Mouse (Mus musculus) forebrain, embryonic 10.5 days (tissue): ENCODE data around the gene Acadvl. TPM values are rescaled to one million over a fixed set of nuclear protein-coding genes. Genes with fewer than 3 reads are reported as not detected.
A peak's percentile ranks its signal among the peaks of the same experiment; 100 is the strongest.

Experiments used
- DNase-seq: peaks from one replicate; pipeline ENCODE4 v3.0.0-alpha.2; 2017; ENCODE audit warnings: low spot score; ENCODE audit errors: extremely low spot score
- H3K27ac ChIP-seq: fragments of 300-500 bp; sonication (generic); 2 replicates; pipeline ENCODE4 v1.5.1; 2016; ENCODE audit warnings: mild to moderate bottlenecking
- H3K27me3 ChIP-seq: fragments of 300-500 bp; sonication (generic); 2 replicates; pipeline ENCODE4 v1.6.1; 2016; ENCODE audit warnings: mild to moderate bottlenecking; ENCODE audit not compliant: poor library complexity, severe bottlenecking
- H3K36me3 ChIP-seq: fragments of 300-500 bp; sonication (generic); replicated peaks from 2 replicates; pipeline ENCODE4 v1.6.1; 2016; ENCODE audit warnings: mild to moderate bottlenecking, moderate library complexity
- H3K4me1 ChIP-seq: fragments of 300-500 bp; sonication (generic); 2 replicates; pipeline ENCODE4 v1.6.1; 2016
- H3K4me3 ChIP-seq: fragments of 300-500 bp; sonication (generic); 2 replicates; pipeline ENCODE4 v1.5.1; 2016; ENCODE audit warnings: mild to moderate bottlenecking, moderate library complexity
- H3K9me3 ChIP-seq: fragments of 300-500 bp; sonication (generic); 2 replicates; pipeline ENCODE4 v1.6.1; 2016; ENCODE audit warnings: mild to moderate bottlenecking, moderate library complexity
- WGBS: fragments of 180-500 bp; shearing (Covaris S2); methylation state at CpG from one replicate; pipeline ENCODE4 v1.1.7; 2016; 5-methylcytosine and 5-hydroxymethylcytosine counted together
- polyA plus RNA-seq: library from polyadenylated mRNA; unstranded; fragments of >200 nt; fragmentation: Nextera tagmentation; extraction: Ambion mirVana; gene quantifications from 2 replicates; pipeline ENCODE4 v1.2.1, GENCODE M21; 2016

Gene Acadvl
- polyA plus RNA-seq, 1 experiment from 2014 or later, result 44.1 TPM

GRCm38 (mm10) chr11:69995391-69995960 is 19.7 kb downstream of the Acadvl start, which contains the start of gene Phf23:
Gene Phf23, plus strand, starts transcription at chr11:69995777.
- Histone ChIP-seq H3K27ac (peak within 1 kb of the TSS; percentile 99), H3K36me3 (peaks cover 48% of the 10 kb centered on the region), H3K9me3 (no peaks in the 10 kb centered on the region), H3K27me3 (no peaks in the 10 kb centered on the region), H3K4me3 (peak within 1 kb of the TSS; percentile 76), H3K4me1 (peaks cover 47% of the 10 kb centered on the region)
- peak; percentile 99 for DNase-seq
- WGBS, result under 1% methylated on average over 36 of the region's 36 CpGs

GRCm38 (mm10) chr11:69994401-69995090 is 20.7 kb downstream of the Acadvl start:
- H3K4me3 ChIP-seq, result peak overlapping the region; percentile 76
- no peaks in the 10 kb centered on the region for H3K9me3 ChIP-seq
- H3K27ac ChIP-seq, result no peak overlapping the region
- no peak for DNase-seq
- H3K4me1 ChIP-seq, result peaks cover 47% of the 10 kb centered on the region
- peaks cover 48% of the 10 kb centered on the region for H3K36me3 ChIP-seq
- 88% methylated on average over 11 of the region's 11 CpGs for WGBS
- no peaks in the 10 kb centered on the region for H3K27me3 ChIP-seq

DNA sequence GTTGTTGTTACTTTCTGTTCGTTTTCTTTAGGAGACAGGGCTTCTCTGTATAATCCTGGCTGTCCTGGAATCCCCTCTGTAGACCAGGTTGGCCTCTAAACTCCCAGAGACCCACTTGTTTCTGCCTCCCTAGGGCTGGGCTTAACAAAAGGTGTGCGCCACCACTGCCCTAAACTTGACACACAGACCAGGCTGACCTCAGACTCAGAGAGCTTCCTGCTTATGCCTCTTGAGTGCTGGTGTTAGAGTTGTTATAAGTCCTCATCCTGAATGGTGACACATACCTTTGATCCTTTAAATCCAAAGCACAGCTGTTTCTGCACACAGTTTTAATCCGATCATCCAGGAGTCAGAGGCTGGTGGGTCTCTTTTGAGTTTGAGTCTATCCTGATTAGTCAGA is 22.3 kb downstream of the Acadvl start:
- Histone ChIP-seq H3K27me3 (no peaks in the 10 kb centered on the region), H3K4me1 (peaks cover 36% of the 10 kb centered on the region), H3K4me3 (peak overlapping the region; percentile 85; the same call in 1 of the 2 replicates), H3K9me3 (no peaks in the 10 kb centered on the region), H3K27ac (no peak overlapping the region), H3K36me3 (peaks cover 48% of the 10 kb centered on the region)
- no peak for DNase-seq
- WGBS, result 89% methylated on average over 3 of the region's 3 CpGs

DNA sequence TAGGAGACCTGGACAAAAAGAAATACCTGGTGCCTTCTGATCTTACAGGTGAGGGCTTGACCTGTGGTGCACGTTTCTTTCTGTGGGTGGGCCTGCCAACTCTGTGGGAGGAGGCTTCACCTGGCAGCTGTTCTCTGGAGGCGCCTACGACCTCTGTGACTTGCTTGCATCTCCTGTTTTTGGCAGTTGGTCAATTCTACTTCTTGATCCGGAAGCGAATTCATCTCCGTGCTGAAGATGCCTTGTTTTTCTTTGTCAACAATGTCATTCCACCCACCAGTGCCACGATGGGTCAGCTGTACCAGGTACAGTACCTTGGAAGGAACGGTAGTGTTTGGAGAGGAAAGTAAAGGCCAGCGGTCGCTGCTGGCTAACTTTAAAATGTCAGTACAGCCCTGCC is 22.8 kb downstream of the Acadvl start:
- H3K4me1 ChIP-seq, result peaks cover 30% of the 10 kb centered on the region
- peak overlapping the region; percentile 85 for H3K4me3 ChIP-seq
- peaks cover 49% of the 10 kb centered on the region for H3K36me3 ChIP-seq
- DNase-seq, result no peak
- no peaks in the 10 kb centered on the region for H3K27me3 ChIP-seq
- H3K9me3 ChIP-seq, result no peaks in the 10 kb centered on the region
- no peak overlapping the region for H3K27ac ChIP-seq
- WGBS, result 84% methylated on average over 10 of the region's 10 CpGs

GRCm38 (mm10) chr11:69991711-69992110 is 23.5 kb downstream of the Acadvl start:
- Histone ChIP-seq H3K9me3 (no peaks in the 10 kb centered on the region), H3K36me3 (peaks cover 56% of the 10 kb centered on the region), H3K4me1 (peaks cover 27% of the 10 kb centered on the region), H3K27me3 (no peaks in the 10 kb centered on the region), H3K27ac (peak overlapping the region; percentile 93), H3K4me3 (peak overlapping the region; percentile 85)
- DNase-seq, result no peak
- WGBS, result under 1% methylated on average over 15 of the region's 15 CpGs

- H3K27ac ChIP-seq, result peak within 1 kb of the TSS; percentile 93
Measured at GRCm38 (mm10) chr11:69990850-69991691, 24.1 kb downstream of the Acadvl start, which contains the start of gene Gabarap. Gene Gabarap, plus strand, starts transcription at chr11:69991143.

DNA sequence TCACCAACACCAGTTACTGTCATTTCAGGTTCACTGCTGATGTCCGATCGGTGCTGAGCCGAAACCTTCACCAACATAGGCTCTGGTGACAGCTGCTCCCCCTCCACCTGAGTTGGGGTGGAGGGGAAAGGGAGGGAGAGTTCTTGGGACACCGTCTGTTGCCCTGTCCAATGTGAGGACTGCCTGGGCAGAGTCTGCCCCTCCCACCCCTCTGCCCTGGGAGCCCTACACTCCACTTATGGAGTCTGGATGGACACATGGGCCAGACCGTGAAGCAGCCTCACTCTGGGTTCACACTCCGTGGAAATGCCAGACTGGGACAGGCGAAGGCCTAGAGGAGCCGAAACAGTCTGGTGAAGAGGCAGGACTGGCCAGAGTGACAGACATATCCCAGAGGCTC is 25.3 kb downstream of the Acadvl start:
- Histone ChIP-seq H3K4me3 (peak overlapping the region; percentile 85; the same call in 1 of the 2 replicates), H3K36me3 (peaks cover 72% of the 10 kb centered on the region), H3K27me3 (no peaks in the 10 kb centered on the region), H3K9me3 (no peaks in the 10 kb centered on the region), H3K4me1 (peaks cover 25% of the 10 kb centered on the region), H3K27ac (no peak overlapping the region; the same call in 1 of the 2 replicates)
- 93% methylated on average over 8 of the region's 8 CpGs for WGBS
- DNase-seq, result no peak

More at GRCm38 (mm10) chr11:69990850-69991691, 24.1 kb downstream of the Acadvl start, which contains the start of gene Gabarap:
- DNase-seq, result peak; percentile 95
- Histone ChIP-seq H3K36me3 (peaks cover 62% of the 10 kb centered on the region), H3K9me3 (no peaks in the 10 kb centered on the region), H3K4me1 (peaks cover 27% of the 10 kb centered on the region), H3K27me3 (no peaks in the 10 kb centered on the region), H3K4me3 (peak within 1 kb of the TSS; percentile 85)
- under 1% methylated on average over 40 of the region's 40 CpGs for WGBS

- WGBS, result 93% methylated on average over 8 of the region's 8 CpGs
- no peaks in the 10 kb centered on the region for H3K9me3 ChIP-seq
- H3K4me3 ChIP-seq, result no peak overlapping the region
- no peak overlapping the region for H3K27ac ChIP-seq
- no peak for DNase-seq
- H3K27me3 ChIP-seq, result no peaks in the 10 kb centered on the region
- H3K36me3 ChIP-seq, result peaks cover 69% of the 10 kb centered on the region
- peaks cover 29% of the 10 kb centered on the region for H3K4me1 ChIP-seq
Measured at GRCm38 (mm10) chr11:69984431-69984830, 30.8 kb downstream of the Acadvl start.

GRCm38 (mm10) chr11:69983377-69983776 is 31.8 kb downstream of the Acadvl start:
- Histone ChIP-seq H3K27ac (peak overlapping the region; percentile 99; the same call in 1 of the 2 replicates), H3K4me1 (peaks cover 38% of the 10 kb centered on the region), H3K4me3 (peak overlapping the region; percentile 99), H3K36me3 (peaks cover 64% of the 10 kb centered on the region), H3K27me3 (no peaks in the 10 kb centered on the region), H3K9me3 (no peaks in the 10 kb centered on the region)
- no peak for DNase-seq
- 84% methylated on average over 4 of the region's 4 CpGs for WGBS

DNA sequence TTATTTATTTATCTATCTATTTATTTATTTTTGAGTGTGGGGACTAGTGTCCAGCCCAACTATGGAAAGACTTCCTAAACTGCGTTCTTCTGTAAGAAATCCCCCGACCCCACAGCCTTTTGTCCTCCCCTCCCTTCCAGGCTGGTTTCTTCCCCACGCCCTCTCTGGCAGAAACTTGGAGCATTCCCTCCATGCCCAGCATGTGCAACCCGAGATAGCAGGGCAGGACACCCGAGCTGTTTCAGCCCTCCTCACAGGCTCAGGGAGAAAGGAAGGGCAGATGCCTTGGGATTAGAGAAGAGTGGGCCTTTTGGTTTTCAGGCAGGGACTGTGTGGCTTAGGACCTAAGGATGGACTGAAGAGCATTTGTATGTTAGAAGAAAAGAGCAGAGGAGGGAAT is 32.3 kb downstream of the Acadvl start:
- WGBS, result 50% methylated on average over 5 of the region's 5 CpGs
- peaks cover 64% of the 10 kb centered on the region for H3K36me3 ChIP-seq
- H3K9me3 ChIP-seq, result no peaks in the 10 kb centered on the region
- no peak for DNase-seq
- peak overlapping the region; percentile 99 for H3K4me3 ChIP-seq
- H3K27me3 ChIP-seq, result no peaks in the 10 kb centered on the region
- H3K27ac ChIP-seq, result peak overlapping the region; percentile 99
- H3K4me1 ChIP-seq, result peaks cover 38% of the 10 kb centered on the region

DNA sequence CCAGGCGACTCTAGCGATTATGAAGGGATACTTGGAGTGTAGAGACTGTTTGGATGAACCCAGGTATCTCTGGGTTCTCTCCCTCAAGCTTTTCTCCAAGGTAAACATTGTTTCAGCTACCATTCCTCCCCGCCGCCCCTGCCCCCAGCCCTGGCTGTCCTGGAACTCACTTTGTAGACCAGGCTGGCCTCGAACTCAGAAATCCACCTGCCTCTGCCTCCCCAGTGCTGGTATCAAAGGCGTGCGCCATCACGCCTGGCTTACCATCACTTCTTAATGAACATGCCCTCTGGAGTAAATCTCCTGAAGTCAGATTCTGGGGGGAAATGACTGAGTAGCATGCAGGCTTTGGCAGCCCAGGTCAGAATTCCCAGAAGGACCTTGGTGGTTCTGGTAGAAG is 33.0 kb downstream of the Acadvl start, which contains the start of gene Elp5:
Gene Elp5 (minus strand): TSS at position 293 of the 400 bp plus-strand sequence.
- peak within 1 kb of the TSS; percentile 99 for H3K27ac ChIP-seq
- peak within 1 kb of the TSS; percentile 99 for H3K4me3 ChIP-seq
- 67% methylated on average over 8 of the region's 8 CpGs for WGBS
- H3K27me3 ChIP-seq, result no peaks in the 10 kb centered on the region
- no peaks in the 10 kb centered on the region for H3K9me3 ChIP-seq
- DNase-seq, result no peak
- peaks cover 38% of the 10 kb centered on the region for H3K4me1 ChIP-seq
- peaks cover 64% of the 10 kb centered on the region for H3K36me3 ChIP-seq

GRCm38 (mm10) chr11:69981141-69981762 is 34.0 kb downstream of the Acadvl start, which contains the start of gene Ctdnep1:
Gene Ctdnep1, plus strand, starts transcription at chr11:69981156.
- H3K27ac ChIP-seq, result peak within 1 kb of the TSS; percentile 99
- WGBS, result under 1% methylated on average over 43 of the region's 43 CpGs
- H3K9me3 ChIP-seq, result no peaks in the 10 kb centered on the region
- H3K4me1 ChIP-seq, result peaks cover 38% of the 10 kb centered on the region
- H3K27me3 ChIP-seq, result no peaks in the 10 kb centered on the region
- peak within 1 kb of the TSS; percentile 99 for H3K4me3 ChIP-seq
- peak; percentile 44 for DNase-seq
- H3K36me3 ChIP-seq, result peaks cover 64% of the 10 kb centered on the region
